Mouse (Mus musculus): ENCODE results near the gene Dact2. TPM values are rescaled to one million over a fixed set of nuclear protein-coding genes. Genes with fewer than 3 reads are reported as not detected.
A peak's percentile ranks its signal among the peaks of the same experiment; 100 is the strongest.

The Dact2 gene
- polyA plus RNA-seq, 1 experiment from 2014 or later, result 21.1 TPM

DNA sequence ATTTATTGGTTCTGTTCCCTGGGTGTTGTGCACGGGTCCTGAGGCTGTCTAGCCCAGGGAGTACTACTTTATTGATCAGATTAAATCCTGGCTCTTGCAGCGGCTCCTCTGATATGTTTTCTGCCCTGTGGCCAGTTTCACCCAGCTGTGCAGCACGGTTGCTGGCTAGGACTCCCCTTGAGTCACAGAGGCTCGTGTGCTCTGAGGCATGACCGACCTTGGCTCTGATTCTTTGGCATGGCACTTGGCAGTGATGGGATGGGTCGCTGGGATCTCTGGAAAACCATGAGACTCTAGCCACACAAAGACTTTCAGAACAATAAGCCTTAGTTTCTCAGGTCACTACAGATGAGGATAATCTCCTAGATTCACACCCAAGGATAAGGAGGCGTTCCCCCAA is 8.7 kb upstream of the Dact2 start:
- DNase-seq (ENCODE audit: low spot score), result no peak

DNA sequence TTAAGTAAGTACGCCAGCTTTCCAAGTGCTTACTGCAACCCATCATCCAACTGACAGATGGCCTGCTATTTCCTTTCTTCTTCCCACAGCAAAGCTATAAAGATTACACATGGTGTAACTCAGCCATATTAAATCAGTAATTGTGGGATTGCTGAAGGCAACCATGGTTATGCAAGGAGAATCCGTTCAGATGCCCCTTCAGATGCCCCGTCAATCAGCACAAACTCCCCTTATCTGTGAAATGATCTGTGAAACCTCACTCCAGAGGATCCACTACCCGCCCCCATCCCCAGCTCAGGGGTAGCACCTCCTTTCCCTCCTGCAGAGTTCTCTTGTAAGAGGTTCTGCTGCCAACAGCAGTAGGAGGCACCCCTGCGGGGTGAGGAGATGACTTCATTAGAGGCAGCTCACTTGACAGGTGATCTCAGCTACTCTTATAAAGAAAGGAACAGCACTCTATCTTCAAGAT is 3.0 kb upstream of the Dact2 start:
- no peak for DNase-seq (ENCODE audit: low spot score)

DNA sequence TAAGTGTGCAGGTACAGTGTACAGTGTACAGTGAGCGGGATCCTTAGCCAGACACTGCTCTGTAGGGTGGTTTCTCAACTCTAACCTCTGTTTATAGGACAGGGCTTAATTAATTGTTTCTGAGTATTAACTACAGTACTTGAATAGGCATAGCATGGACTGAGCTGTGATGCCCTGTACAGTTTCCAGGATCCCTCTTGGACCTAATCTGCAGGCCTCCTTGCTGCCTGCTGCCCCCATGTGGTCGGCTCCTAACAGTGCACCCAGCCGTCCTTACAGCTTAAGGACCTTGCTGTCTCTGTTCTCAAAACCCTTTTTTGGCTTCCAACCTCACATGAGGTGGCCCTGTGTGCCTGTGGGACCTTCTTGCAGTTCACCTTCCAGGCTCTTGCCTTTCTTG is 2.0 kb upstream of the Dact2 start:
- peak; percentile 33 for DNase-seq (ENCODE audit: low spot score)

DNA sequence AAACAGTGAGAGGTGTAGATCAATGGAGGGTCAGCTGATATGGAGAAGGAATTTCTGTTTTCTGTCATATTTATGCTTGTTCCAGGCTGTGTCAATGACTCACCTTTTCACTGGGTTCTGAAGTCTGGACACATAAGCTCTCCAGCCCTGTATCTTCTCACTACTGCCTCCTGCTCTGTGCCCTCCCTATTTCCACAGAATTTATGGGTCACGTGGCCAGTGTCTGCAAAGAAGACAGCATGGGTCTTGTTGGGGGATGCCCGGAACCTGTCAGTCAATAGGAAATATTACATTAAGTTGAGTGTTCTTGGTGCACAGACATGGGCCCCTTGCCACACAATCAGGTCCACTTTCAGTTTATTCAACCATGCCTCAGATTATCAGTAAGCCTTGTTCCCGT is 1.1 kb upstream of the Dact2 start:
- no peak for DNase-seq (ENCODE audit: low spot score)

DNA sequence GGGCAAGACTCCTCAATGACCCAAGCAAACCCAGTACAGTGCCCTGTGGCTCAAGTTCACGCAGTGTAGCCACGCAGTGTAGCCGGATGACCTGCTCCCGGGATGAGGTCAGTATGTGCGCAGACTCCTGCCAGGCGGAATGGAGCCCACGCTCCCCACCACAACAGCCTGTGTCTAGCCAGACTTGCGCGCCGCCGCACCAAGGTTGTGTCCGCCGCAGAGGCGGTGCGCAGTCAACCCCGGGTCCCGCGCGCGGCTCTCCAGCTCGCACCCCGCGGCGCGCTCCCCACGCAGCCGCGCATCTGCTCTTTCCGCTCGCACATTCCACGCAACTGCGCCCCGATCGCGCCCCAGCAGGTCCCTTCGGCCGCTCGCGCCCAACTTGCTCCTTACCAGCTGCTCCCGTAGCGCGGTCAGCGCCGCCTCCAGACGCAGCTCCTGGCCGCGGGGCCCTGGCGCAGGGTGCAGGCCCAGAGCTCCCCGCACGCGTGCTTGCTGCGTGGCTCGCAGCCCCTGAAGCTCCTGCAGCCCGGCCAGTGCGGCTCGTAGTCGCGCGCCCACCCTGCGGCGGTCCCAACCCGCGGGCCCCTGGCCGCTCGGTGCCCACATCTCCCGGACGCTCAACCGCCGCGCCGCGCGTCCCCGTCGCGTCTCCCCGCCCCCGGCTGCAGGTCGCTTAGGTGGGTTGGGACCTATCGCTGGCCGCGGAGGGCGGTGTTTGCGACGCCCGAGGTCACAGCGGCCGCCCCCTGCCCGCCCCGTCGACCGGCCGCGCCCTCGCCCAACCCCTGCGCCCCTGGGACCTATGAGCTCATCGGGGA is 773 bp downstream of the Dact2 start:
- no peak for DNase-seq (ENCODE audit: low spot score)

DNA sequence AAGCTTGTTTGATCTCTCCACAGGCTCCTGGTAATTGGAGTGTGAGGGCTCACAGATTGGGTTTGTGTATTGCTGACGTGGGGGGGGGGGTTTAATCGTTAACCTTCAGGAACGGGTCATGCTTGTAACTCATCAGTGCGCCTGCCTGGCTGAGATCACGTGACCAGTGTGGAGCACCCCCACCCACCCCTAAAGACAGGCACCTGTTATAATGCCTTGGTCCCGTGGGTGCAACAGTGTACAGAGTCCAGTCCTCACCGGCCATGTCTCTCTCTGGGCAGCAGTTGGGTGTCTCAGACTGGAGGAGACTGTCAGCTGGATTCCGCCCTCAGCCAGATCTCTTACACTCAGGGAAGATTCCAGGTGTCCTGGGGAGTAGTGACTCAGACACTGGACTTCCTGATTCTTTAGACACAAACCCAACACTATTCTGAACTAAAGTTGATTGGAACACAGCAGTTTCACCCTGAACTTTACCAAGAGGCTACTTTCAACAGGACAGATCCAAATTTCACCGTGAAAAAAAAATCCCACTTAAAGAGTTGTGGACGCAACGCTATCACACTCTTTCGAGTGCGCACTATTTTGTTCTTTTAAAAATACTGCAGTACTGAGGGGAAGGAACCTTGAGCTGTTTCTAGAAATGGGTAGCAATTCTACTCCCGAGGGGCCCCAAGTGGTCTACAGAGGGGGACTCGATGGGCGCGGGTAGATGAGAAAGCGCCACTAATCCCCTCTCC is 1.6 kb downstream of the Dact2 start:
- DNase-seq (ENCODE audit: low spot score), result no peak

DNA sequence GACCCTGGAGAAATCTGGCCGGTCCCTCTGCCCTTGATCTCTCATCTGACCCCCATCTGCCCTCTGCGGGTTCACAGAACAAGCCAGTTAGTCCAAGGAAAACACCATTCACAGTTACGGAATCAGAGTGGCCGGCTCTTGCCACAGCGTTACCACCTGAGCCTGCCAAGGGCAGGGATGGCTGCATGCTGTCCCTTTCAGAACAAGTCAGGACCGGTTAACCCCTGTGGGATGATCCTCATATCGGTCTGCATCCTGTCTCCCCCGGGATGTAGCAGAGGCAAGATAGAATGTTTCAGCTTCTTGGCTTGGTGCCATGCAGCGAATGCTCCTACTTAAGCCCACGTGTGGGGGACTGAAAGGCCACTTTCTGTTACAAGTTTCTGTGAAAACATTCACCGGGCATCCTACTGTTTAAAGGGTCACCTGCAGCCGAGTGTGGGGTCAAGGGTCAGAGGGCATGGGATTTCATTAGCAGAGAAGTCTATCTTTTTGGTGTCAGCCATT is 2.8 kb downstream of the Dact2 start:
- DNase-seq (ENCODE audit: low spot score), result no peak

DNA sequence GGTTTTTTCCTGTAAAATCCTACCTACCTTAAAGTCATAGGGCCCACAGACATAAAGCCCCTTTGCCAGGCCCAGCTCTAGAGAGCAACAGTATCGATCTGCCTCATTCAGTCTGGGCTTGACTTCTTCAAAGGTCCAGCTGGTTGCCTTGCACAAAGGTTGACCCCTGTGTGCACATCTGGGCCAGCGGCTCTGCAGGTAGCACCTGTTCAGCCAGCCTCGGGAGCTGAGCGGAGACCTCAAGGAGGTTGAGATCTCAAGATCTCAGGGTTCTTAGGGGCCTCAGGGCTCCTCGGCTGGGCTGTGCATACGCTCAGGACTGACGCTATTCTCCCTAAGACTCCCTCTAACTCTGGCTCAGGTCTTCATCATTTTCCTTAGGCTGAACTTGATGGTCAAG is 3.9 kb downstream of the Dact2 start:
- DNase-seq (ENCODE audit: low spot score), result no peak

DNA sequence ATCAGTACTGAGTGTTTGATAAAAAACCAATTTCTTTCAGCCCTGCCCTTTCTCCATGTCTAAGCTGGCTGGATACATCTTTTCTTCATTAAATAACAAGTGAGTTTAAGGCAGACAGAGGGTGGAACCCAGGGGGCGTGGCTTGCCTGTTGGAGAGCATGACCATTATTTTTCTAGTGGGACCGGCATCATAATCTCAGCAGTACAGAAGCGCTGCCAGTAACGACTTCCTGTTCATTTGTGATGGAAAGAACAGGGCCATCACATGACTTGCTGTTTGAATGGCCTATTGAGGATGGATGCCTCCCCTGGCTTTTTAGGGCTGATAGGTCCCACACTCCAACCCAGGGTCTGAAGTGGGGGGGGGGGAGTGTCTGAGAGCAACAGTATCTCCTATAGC is 4.5 kb downstream of the Dact2 start:
- no peak for DNase-seq (ENCODE audit: low spot score)

DNA sequence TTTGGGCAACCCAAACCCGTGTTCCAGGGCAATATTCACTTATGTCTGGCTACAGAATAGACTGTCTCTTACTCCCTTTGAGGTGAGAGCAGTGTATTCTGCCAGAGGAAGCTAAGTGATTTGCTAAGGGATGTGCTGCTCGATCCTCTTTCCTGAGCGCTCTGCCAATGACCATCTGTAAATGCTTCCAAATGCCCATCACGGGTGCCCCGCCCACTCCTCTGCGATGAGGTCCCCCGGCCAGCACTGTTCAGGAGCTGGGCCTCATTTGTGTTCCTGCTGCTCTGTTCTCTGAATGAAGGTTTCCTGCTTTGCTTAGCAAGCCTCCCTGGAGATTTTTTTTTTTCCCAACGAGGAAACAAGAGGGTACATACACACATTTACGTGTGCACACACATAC is 11.2 kb downstream of the Dact2 start:
- DNase-seq (ENCODE audit: low spot score), result no peak

DNA sequence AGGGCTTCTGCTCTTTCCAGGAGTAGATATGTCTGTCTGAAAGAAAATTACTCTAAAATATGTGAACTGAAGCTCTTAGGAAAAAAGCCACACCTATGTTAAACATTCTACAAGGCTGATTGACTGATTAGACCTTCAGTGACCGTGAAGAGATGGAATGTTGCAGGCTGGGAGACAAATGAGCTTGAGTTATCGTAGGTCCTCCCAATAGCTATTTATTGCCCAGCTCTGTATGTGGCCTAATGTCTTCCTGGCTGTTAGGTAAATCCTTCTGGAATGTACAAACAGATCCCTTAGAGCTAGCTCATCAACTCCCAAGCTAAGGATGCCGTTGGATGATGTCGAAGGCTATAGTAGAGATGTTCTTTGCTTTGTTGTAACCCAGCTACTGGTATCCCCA is 11.7 kb downstream of the Dact2 start:
- DNase-seq (ENCODE audit: low spot score), result no peak

DNA sequence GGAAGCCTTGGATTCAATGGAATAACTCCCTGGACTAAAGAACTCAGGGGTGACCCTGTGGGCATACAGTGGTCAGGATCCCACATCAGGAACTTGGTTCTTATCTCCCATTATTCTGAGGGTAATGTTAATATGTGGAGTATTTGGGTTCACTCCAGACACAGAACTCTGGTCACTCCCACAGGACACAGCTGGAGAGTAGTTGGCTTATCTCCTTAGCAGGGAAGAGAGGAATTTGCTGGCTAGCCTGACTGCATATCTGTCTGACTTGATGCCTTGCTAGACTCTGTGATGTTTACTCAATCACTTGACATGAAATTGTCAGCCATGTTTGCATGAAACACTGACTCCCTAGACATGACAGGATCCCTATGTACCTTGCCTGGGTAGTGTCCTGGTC is 15.6 kb downstream of the Dact2 start:
- DNase-seq (ENCODE audit: low spot score), result no peak

DNA sequence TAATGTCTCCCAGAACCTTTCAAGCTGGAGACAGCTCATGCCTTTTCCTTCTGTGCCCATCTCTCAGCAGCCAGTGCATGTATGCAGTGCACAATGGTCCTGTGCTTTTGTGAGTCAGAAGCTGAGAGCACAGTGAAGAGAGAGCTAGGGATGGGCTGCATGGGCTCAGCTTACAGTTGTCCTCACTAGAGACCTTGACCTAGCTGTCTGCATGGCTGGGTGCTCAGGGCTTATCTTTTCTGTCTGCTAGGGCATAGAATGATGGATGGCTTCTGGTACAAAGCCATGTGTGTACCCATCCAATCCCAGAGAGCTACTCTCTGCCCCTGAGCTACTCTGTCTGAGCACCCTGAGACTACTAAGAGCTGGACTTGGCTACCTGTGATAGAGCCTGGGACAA is 17.0 kb downstream of the Dact2 start:
- no peak for DNase-seq (ENCODE audit: low spot score)

DNA sequence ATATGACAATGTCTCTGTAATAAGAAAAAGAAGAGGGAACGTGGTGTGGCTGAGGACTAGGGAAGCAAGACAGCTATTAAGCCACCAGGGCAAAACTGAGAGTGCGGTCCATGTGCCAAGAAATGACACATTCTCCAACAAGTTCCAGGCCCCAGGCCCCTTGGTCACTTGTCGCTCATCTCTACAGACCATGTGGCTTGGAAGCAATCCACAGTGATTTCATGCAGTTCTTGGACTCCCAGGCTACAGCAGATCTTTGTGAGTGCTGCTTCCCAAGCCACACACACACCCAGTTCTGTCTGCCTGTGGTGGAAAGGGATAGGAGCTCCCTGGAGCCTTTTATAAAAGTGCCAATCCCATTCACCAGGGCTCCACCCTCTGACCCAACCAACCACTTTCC is 17.9 kb downstream of the Dact2 start:
- DNase-seq (ENCODE audit: low spot score), result no peak

DNA sequence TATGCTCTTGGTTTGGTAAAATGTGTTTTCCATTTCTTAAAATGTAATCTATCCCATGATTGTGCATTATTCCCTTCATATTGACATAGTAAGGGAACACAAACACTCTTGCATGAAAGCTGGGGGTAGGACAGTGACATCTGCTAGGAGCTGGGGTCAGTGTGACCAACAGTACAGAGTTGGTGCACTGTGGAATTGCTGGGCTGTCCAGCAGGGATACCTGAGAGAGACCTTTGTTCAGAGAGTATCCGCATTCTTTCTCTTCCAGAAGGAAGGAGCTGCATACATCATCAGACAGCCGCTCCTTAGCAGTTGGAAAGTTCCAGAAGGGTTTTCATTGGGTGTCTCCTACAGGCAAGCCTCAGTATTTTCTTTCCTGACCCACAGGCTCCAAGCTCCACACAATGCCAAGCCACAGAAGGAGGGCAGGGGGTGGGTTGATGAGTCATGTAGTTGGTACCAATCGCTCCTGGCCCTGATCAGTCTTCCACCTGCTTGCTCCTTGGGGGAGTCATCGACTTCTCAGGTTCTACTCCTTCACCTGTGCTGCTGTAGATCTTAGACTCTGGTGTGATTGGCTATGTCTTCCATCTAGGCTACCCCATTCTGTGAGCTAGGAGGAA is 19.8 kb downstream of the Dact2 start:
- DNase-seq (ENCODE audit: low spot score), result no peak

DNA sequence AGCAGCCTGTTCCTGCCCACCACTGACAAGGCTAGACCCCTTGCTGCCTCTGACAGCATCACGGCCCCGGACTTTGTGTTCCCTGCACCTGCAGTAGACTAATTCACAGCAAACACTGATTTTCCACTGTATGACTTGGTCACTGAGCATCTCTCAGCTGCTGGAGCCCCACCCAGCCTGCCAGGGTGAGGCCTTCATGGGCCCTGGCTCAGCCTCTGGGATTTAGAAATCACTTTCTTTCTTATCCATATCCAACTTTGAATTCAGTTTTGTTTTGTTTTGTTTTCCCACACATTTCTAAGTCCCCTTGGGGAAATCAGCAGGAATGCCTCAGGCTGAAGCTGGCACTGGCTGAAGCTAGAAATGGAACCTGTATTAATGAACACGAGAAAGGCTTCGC is 20.4 kb downstream of the Dact2 start:
- DNase-seq (ENCODE audit: low spot score), result no peak

DNA sequence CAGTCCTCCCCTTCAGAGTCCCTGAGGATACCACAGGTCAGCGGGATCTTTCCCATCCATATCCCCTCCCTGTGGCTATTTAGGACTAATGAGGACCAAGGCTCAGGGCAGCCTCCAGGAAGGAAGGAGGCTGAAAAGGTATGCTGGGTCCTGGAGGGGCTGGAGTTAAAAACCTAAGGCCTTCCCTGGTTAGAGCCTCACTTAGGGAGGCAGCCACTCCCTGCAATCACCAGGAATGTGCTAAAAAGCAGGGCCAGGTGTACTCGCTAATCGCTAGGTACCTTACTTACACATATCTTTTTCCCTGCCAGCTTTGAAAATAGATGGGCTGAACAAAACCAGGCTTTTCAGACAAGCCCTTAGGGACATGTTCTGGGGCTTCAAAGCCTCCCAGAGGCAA is 21.2 kb downstream of the Dact2 start:
- no peak for DNase-seq (ENCODE audit: low spot score)

DNA sequence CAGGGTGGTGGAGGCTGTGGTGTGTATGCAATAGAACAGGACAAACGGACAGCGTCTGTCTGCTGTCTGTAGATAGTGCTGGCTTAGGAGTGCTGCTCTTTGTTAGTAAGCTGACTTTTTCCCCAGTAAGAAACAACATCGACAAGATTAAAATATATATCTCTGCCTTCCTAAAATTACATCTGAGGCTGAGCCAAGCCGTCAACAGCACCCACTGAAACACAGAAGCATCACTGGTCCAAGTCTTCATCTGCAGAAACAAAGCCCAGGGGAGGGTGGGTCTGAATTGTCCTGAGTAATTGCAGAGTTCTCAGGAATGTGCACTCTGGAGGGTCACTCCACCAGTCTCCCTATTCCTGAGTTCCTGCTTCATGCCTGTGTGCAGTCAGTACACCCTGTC is 25.2 kb downstream of the Dact2 start:
- DNase-seq (ENCODE audit: low spot score), result no peak

DNA sequence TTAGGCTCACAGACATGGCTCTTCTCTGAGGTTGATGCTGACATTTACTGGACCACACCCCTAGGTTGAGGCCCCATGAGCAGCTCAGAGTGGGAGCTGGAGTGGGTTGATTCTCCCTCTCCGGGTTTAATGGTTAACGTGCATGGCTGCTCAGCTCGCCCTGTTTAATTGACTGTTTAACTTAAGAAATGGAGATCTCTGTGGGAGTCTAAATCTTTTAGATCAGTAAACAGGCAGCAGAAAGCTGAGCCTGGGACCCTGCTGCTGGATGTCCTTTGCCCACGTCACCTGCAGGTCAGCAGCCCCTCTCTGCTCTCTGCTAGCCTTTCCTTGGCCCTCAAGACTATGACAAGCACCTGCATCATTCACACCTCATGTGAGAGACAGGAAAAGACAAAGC is 25.6 kb downstream of the Dact2 start:
- no peak for DNase-seq (ENCODE audit: low spot score)

DNA sequence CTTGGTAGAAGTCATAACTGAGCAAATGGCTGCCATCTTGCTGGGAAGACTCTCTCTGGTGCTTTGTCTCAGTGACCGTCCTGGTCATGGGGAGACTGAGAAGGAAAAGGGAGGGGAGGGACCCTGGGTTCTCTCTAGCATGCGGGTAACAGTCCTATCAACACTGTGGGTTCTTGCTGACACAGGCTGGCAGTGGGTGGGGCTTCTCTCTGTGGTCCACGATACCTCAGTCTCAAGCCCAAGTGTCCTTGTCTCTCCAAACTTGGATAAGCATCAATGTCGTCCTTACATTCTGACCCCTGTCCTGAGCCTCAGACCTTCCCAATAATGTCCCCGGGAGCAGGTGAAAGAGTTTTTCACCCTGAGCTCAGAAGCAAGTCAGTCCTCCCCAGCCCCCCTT is 26.1 kb downstream of the Dact2 start:
- no peak for DNase-seq (ENCODE audit: low spot score)

DNA sequence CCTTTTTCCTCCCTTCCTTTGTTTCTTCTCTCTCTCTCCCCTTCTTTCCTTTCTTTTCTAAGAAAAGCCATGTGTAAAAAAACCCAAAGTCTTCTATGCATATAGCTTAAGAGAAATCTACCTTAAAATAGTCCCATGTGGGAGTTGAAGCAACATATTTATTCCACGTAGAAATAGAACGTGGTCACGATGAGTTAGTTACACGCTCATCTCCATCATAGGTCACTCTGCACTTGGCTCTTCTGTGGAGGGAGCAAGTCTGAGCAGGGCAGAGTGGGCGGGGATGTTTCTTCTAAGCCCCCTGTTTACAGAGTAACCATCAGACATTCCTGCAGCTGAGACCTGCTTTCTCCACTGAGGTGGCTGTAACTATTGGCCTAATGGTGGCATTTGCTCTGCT is 27.1 kb downstream of the Dact2 start:
- no peak for DNase-seq (ENCODE audit: low spot score)

DNA sequence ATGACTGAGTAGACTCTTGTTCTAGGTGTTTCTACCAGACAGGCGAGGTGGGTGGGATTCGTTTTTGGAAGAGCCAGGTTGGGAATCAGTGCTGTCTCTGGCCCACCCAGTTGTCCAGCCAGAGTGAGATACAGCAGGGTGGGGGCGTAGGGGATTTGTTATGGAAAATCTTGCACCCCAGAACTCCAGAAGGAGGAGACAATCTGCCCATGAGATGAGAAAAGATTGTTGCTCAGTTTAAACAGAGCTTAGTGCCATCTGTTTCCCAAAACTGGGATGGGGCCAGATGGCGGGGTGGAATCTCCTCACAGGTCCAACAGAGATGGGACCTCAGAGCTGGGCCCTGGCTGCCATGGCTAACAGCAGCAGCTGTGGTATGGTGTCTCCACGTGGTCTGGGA is 28.4 kb downstream of the Dact2 start:
- no peak for DNase-seq (ENCODE audit: low spot score)

Data from thymus, postnatal 0 days (tissue).